8 mouse cellular contexts compared by ENCODE assay signal in the genomic region with DNA sequence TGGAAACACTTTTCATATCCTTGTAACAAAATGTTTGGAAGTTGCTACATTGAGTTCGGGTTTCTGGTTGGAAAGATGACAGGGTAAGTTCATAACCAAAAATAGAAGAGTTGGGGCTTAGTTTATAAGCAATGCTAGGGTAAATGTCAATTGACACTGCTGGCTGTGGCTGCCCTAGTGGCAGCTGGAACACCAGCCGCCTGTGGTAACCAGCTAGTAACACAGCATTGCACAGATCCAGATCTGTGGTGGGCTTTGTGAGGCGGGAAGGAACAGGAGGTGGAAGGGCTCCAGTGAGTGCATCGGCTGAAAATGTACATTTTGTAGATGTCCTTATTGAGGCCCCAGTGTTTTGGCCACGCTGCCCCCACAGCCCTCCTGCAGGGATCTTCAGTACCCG. TPM values are rescaled to one million over a fixed set of nuclear protein-coding genes. Genes with fewer than 3 reads are reported as not detected.
DNase-seq lines count a peak whose midpoint lies in the region; ATAC-seq and TF ChIP-seq lines count a peak whose summit lies in the region.

No protein-coding gene starts in this region.

- no peak for ATAC-seq in lung, embryonic 14.5 days (ENCODE audit: insufficient read depth)
- no peak for ATAC-seq in intestine, embryonic 14.5 days (replicated peaks; ENCODE audit: low FRiP score, low TSS enrichment, low read depth)
- no peak for ATAC-seq in neural tube, embryonic 13.5 days (ENCODE audit: low read depth)

- H3K9ac ChIP-seq in lung, embryonic 14.5 days, result peak overlapping the region; percentile 66
- H3K9ac ChIP-seq in intestine, embryonic 14.5 days (ENCODE audit: low read length), result peak overlapping the region; percentile 85
- peak overlapping the region; percentile 93 for H3K9ac ChIP-seq in neural tube, embryonic 13.5 days

- no peak for DNase-seq in lung, embryonic 14.5 days
- no peak for DNase-seq in lung, postnatal 10 days
- no peak for DNase-seq in intestine, embryonic 14.5 days (ENCODE audit: low spot score)
- no peak for DNase-seq in natural killer cell, adult 2 months (ENCODE audit: low spot score in 2 of 2)
- DNase-seq in right cerebral cortex, adult 18-20 months, result no peak
- no peak for DNase-seq in urinary bladder, postnatal 4 days (ENCODE audit: low spot score in 2 of 2)

- no peak for TF ChIP-seq POLR2A in cortical plate, adult 2 months (IDR thresholded peaks at IDR 0.05; ENCODE audit: extremely low read depth, insufficient read depth, low read length)

- H3K27me3 ChIP-seq in lung, embryonic 14.5 days (ENCODE audit: insufficient read depth, low read length), result no peaks in the 10 kb centered on the region
- no peaks in the 10 kb centered on the region for H3K27me3 ChIP-seq in intestine, embryonic 14.5 days (replicated peaks; ENCODE audit: control insufficient read depth, insufficient read depth, low read length)
- no peaks in the 10 kb centered on the region for H3K27me3 ChIP-seq in neural tube, embryonic 13.5 days

- H3K27ac ChIP-seq in lung, embryonic 14.5 days (ENCODE audit: low read depth), result no peak overlapping the region
- H3K27ac ChIP-seq in cortical plate, adult 2 months (ENCODE audit: insufficient read depth, low read length), result no peak overlapping the region
- H3K27ac ChIP-seq in intestine, embryonic 14.5 days (ENCODE audit: low read depth), result no peak overlapping the region
- H3K27ac ChIP-seq in neural tube, embryonic 13.5 days (replicated peaks), result no peak overlapping the region

- peaks cover 4% of the 10 kb centered on the region for H3K4me1 ChIP-seq in lung, embryonic 14.5 days (ENCODE audit: insufficient read depth)
- H3K4me1 ChIP-seq in cortical plate, adult 2 months (ENCODE audit: control insufficient read depth, insufficient read depth, low read length), result peaks cover 3% of the 10 kb centered on the region; the same call in 1 of the 2 replicates
- H3K4me1 ChIP-seq in intestine, embryonic 14.5 days (replicated peaks; ENCODE audit: control insufficient read depth, insufficient read depth, low read length), result peaks cover 10% of the 10 kb centered on the region
- peaks cover 45% of the 10 kb centered on the region for H3K4me1 ChIP-seq in neural tube, embryonic 13.5 days (replicated peaks)

- H3K4me2 ChIP-seq in lung, embryonic 14.5 days, result peak overlapping the region; percentile 73
- H3K4me2 ChIP-seq in intestine, embryonic 14.5 days (ENCODE audit: low read length), result peak overlapping the region; percentile 95
- H3K4me2 ChIP-seq in neural tube, embryonic 13.5 days, result peak overlapping the region; percentile 97

- peak overlapping the region; percentile 72 for H3K4me3 ChIP-seq in lung, embryonic 14.5 days (ENCODE audit: low read depth, low read length)
- H3K4me3 ChIP-seq in cortical plate, adult 2 months (ENCODE audit: insufficient read depth, low read length), result peak overlapping the region; percentile 92
- H3K4me3 ChIP-seq in intestine, embryonic 14.5 days (ENCODE audit: low read depth, low read length), result peak overlapping the region; percentile 95
- H3K4me3 ChIP-seq in neural tube, embryonic 13.5 days, result peak overlapping the region; percentile 95

- no peaks in the 10 kb centered on the region for H3K9me3 ChIP-seq in lung, embryonic 14.5 days (ENCODE audit: low read depth, low read length)
- no peaks in the 10 kb centered on the region for H3K9me3 ChIP-seq in intestine, embryonic 14.5 days (ENCODE audit: control insufficient read depth, low read length)
- no peaks in the 10 kb centered on the region for H3K9me3 ChIP-seq in neural tube, embryonic 13.5 days

- peaks cover 24% of the 10 kb centered on the region for H3K36me3 ChIP-seq in lung, embryonic 14.5 days (ENCODE audit: insufficient read depth)
- peaks cover 30% of the 10 kb centered on the region for H3K36me3 ChIP-seq in intestine, embryonic 14.5 days (ENCODE audit: control insufficient read depth, insufficient read depth, low read length)
- peaks cover 35% of the 10 kb centered on the region for H3K36me3 ChIP-seq in neural tube, embryonic 13.5 days

- peak; percentile 15; the same call in 1 of the 2 replicates for TF ChIP-seq CTCF in lung, embryonic 14.5 days (IDR thresholded peaks at IDR 0.05; ENCODE audit: low read depth)
- no peak for TF ChIP-seq CTCF in cortical plate, adult 2 months (IDR thresholded peaks at IDR 0.05; ENCODE audit: extremely low read depth, insufficient read depth, low read length)

- WGBS in lung, embryonic 14.5 days, result 36% methylated on average over 6 of the region's 6 CpGs
- 43% methylated on average over 6 of the region's 6 CpGs for WGBS in intestine, embryonic 14.5 days
- WGBS in neural tube, embryonic 13.5 days, result 41% methylated on average over 6 of the region's 6 CpGs

RNA-seq across cellular contexts. Expression of a gene that starts 0.8 kb away (rescaled TPM):
- polyA plus RNA-seq in lung, embryonic 14.5 days (2014; fragmentation: Nextera tagmentation; extraction: Ambion mirVana), result 18.9 and 21.4 TPM in 2 replicates
- 19.8 and 21.9 TPM in 2 replicates for polyA plus RNA-seq in cortical plate, adult 2 months (2012; rRNA removed)
- 13.9 and 14.8 TPM in 2 replicates for polyA plus RNA-seq in intestine, embryonic 14.5 days (2014; fragmentation: Nextera tagmentation; extraction: Ambion mirVana)
- 16.4 and 19.8 TPM in 2 replicates for polyA plus RNA-seq in neural tube, embryonic 13.5 days (2015; fragmentation: Nextera tagmentation; extraction: Ambion mirVana)

RNA-seq across cellular contexts. Expression of a gene that starts 0.8 kb away (rescaled TPM):
- 11.1 and 12.4 TPM in 2 replicates for polyA plus RNA-seq in lung, embryonic 14.5 days (2014; fragmentation: Nextera tagmentation; extraction: Ambion mirVana)
- polyA plus RNA-seq in cortical plate, adult 2 months (2012; rRNA removed), result 21.9 and 22.6 TPM in 2 replicates
- polyA plus RNA-seq in intestine, embryonic 14.5 days (2014; fragmentation: Nextera tagmentation; extraction: Ambion mirVana), result 12.1 and 15.1 TPM in 2 replicates
- polyA plus RNA-seq in neural tube, embryonic 13.5 days (2015; fragmentation: Nextera tagmentation; extraction: Ambion mirVana), result 10.9 and 12.8 TPM in 2 replicates

RNA-seq across cellular contexts. Expression of a gene that starts 18.7 kb away (rescaled TPM):
- 86.9 and 91.4 TPM in 2 replicates for polyA plus RNA-seq in lung, embryonic 14.5 days (2014; fragmentation: Nextera tagmentation; extraction: Ambion mirVana)
- polyA plus RNA-seq in cortical plate, adult 2 months (2012; rRNA removed), result 36.5 and 37.5 TPM in 2 replicates
- 74.0 and 76.1 TPM in 2 replicates for polyA plus RNA-seq in intestine, embryonic 14.5 days (2014; fragmentation: Nextera tagmentation; extraction: Ambion mirVana)
- polyA plus RNA-seq in neural tube, embryonic 13.5 days (2015; fragmentation: Nextera tagmentation; extraction: Ambion mirVana), result 60.9 and 61.5 TPM in 2 replicates

RNA-seq across cellular contexts. Expression of a gene that starts 35.8 kb away (rescaled TPM):
- 13.2 and 13.6 TPM in 2 replicates for polyA plus RNA-seq in lung, embryonic 14.5 days (2014; fragmentation: Nextera tagmentation; extraction: Ambion mirVana)
- polyA plus RNA-seq in cortical plate, adult 2 months (2012; rRNA removed), result 49.4 and 50.3 TPM in 2 replicates
- 14.2 and 14.9 TPM in 2 replicates for polyA plus RNA-seq in intestine, embryonic 14.5 days (2014; fragmentation: Nextera tagmentation; extraction: Ambion mirVana)
- polyA plus RNA-seq in neural tube, embryonic 13.5 days (2015; fragmentation: Nextera tagmentation; extraction: Ambion mirVana), result 24.0 and 25.2 TPM in 2 replicates

RNA-seq across cellular contexts. Expression of a gene that starts 50.3 kb away (rescaled TPM):
- polyA plus RNA-seq in lung, embryonic 14.5 days (2014; fragmentation: Nextera tagmentation; extraction: Ambion mirVana), result 33.3 and 37.2 TPM in 2 replicates
- polyA plus RNA-seq in cortical plate, adult 2 months (2012; rRNA removed), result 21.3 and 23.5 TPM in 2 replicates
- polyA plus RNA-seq in intestine, embryonic 14.5 days (2014; fragmentation: Nextera tagmentation; extraction: Ambion mirVana), result 102 and 112 TPM in 2 replicates
- polyA plus RNA-seq in neural tube, embryonic 13.5 days (2015; fragmentation: Nextera tagmentation; extraction: Ambion mirVana), result 7.8 and 9.3 TPM in 2 replicates
